Mouse (Mus musculus) CH12.LX (cell line): Measurements from ENCODE around the gene Tsks. TPM values are rescaled to one million over a fixed set of nuclear protein-coding genes. Genes with fewer than 3 reads are reported as not detected.

Experiments
- DNase-seq: peaks from one replicate; pipeline ENCODE4 v3.0.0-alpha.2; 2013; ENCODE audit errors: extremely low read depth
- H3K27ac ChIP-seq: 2 replicates; pipeline ENCODE4 v1.5.1; 2012; ENCODE audit warnings: low read depth, mild to moderate bottlenecking, control low read depth, moderate library complexity; ENCODE audit not compliant: insufficient read depth
- H3K27me3 ChIP-seq: replicated peaks from 2 replicates; pipeline ENCODE3; 2012; ENCODE audit warnings: inconsistent platforms
- H3K36me3 ChIP-seq, 2 experiments: replicated peaks in 1 of 2; 2 replicates each; pipeline versions ENCODE3 to v1.6.1; 2012; ENCODE audit warnings: inconsistent platforms in 1 of 2, low read length in 1 of 2, mild to moderate bottlenecking in 1 of 2, mixed read lengths in 1 of 2, moderate library complexity in 1 of 2; ENCODE audit not compliant: control insufficient read depth in 1 of 2, insufficient read depth in 1 of 2
- H3K4me1 ChIP-seq, 2 experiments: 2 replicates each; pipeline ENCODE4 v1.6.1; 2012; ENCODE audit warnings: inconsistent platforms in 1 of 2, moderate library complexity in 1 of 2; ENCODE audit not compliant: insufficient read depth in 2 of 2, control insufficient read depth in 1 of 2
- H3K4me2 ChIP-seq: 2 replicates; pipeline ENCODE4 v1.6.1; 2012; ENCODE audit warnings: low read depth, mild to moderate bottlenecking, control low read depth; ENCODE audit not compliant: poor library complexity, insufficient read depth, severe bottlenecking
- H3K4me3 ChIP-seq, 3 experiments: fragments of 150-350 bp in 1 of 3; sonication (generic) in 1 of 3; replicated peaks in 1 of 3; 2 replicates each; pipeline versions ENCODE3 to v1.5.1; 2011 to 2012; ENCODE audit warnings: low read depth in 2 of 3, low read length in 2 of 3, mild to moderate bottlenecking in 2 of 3, moderate library complexity in 2 of 3, control low read depth in 1 of 3, improper control_type of control experiment in 1 of 3, inconsistent platforms in 1 of 3, mixed read lengths in 1 of 3; ENCODE audit not compliant: poor library complexity in 1 of 3
- H3K79me2 ChIP-seq: replicated peaks from 2 replicates; pipeline ENCODE4 v1.6.1; 2012; ENCODE audit warnings: mild to moderate bottlenecking, moderate library complexity; ENCODE audit not compliant: control insufficient read depth, poor library complexity, insufficient read depth, severe bottlenecking; ENCODE audit errors: extremely low read depth
- H3K9ac ChIP-seq: 2 replicates; pipeline ENCODE4 v1.6.1; 2012; ENCODE audit warnings: low read depth, mild to moderate bottlenecking, control low read depth, moderate library complexity; ENCODE audit not compliant: insufficient read depth
- H3K9me3 ChIP-seq: replicated peaks from 2 replicates; pipeline ENCODE3; 2012; ENCODE audit warnings: low read length, inconsistent platforms, mixed read lengths
- CHD1 ChIP-seq: IDR thresholded peaks from 2 replicates; pipeline ENCODE4 v1.6.1; 2012; ENCODE audit warnings: low read depth, low read length, improper control_type of control experiment, inconsistent platforms
- CHD2 ChIP-seq: IDR thresholded peaks from 2 replicates; pipeline ENCODE4 v1.6.1; 2011; ENCODE audit warnings: low read length, improper control_type of control experiment
- CTCF ChIP-seq, 2 experiments: IDR thresholded peaks in 1 of 2; conservative IDR thresholded peaks in 1 of 2; 2 replicates each; pipeline ENCODE4 v1.5.1; 2011 to 2012; ENCODE audit warnings: low read depth in 2 of 2, low read length in 2 of 2, improper control_type of control experiment in 1 of 2, inconsistent platforms in 1 of 2, mild to moderate bottlenecking in 1 of 2, moderate library complexity in 1 of 2
- E2F4 ChIP-seq: IDR thresholded peaks from 2 replicates; pipeline ENCODE4 v1.6.1; 2011; ENCODE audit warnings: low read depth, low read length, improper control_type of control experiment; ENCODE audit not compliant: insufficient replicate concordance
- ELF1 ChIP-seq: IDR thresholded peaks from 2 replicates; pipeline ENCODE4 v1.6.1; 2014; ENCODE audit warnings: low read depth, mild to moderate bottlenecking, inconsistent platforms, low read length, improper control_type of control experiment
- HCFC1 ChIP-seq: IDR thresholded peaks from 2 replicates; pipeline ENCODE4 v1.6.1; 2012; ENCODE audit warnings: low read depth, mild to moderate bottlenecking, inconsistent platforms, low read length, improper control_type of control experiment
- MYC ChIP-seq: IDR thresholded peaks from 2 replicates; pipeline ENCODE4 v1.6.1; 2011; ENCODE audit warnings: low read depth, mild to moderate bottlenecking, improper control_type of control experiment, low read length
- POLR2A ChIP-seq: IDR thresholded peaks from 2 replicates; pipeline ENCODE4 v1.6.1; 2011; ENCODE audit warnings: low read depth, mild to moderate bottlenecking, improper control_type of control experiment, low read length
- POLR2AphosphoS2 ChIP-seq: IDR thresholded peaks from 2 replicates; pipeline ENCODE4 v1.6.1; 2011; ENCODE audit warnings: low read depth, low read length, improper control_type of control experiment
- RAD21 ChIP-seq: IDR thresholded peaks from 2 replicates; pipeline ENCODE4 v1.6.1; 2011; ENCODE audit warnings: low read depth, mild to moderate bottlenecking, low read length, improper control_type of control experiment, moderate library complexity
- RCOR1 ChIP-seq: conservative IDR thresholded peaks from 2 replicates; pipeline ENCODE4 v1.6.1; 2012; ENCODE audit warnings: low read depth, mild to moderate bottlenecking, inconsistent platforms, low read length, improper control_type of control experiment
- SMC3 ChIP-seq: IDR thresholded peaks from 2 replicates; pipeline ENCODE4 v1.6.1; 2011; ENCODE audit warnings: low read depth, low read length, improper control_type of control experiment
- TCF12 ChIP-seq: IDR thresholded peaks from 2 replicates; pipeline ENCODE4 v1.6.1; 2014; ENCODE audit warnings: low read depth, mild to moderate bottlenecking, inconsistent platforms, low read length, improper control_type of control experiment
- UBTF ChIP-seq: IDR thresholded peaks from 2 replicates; pipeline ENCODE4 v1.6.1; 2012; ENCODE audit warnings: low read depth, mild to moderate bottlenecking, inconsistent platforms, low read length, improper control_type of control experiment, moderate library complexity
- USF2 ChIP-seq: conservative IDR thresholded peaks from 2 replicates; pipeline ENCODE4 v1.6.1; 2011; ENCODE audit warnings: low read depth, low read length, improper control_type of control experiment
- ZMIZ1 ChIP-seq: IDR thresholded peaks from 2 replicates; pipeline ENCODE4 v1.6.1; 2012; ENCODE audit warnings: low read depth, mild to moderate bottlenecking, inconsistent platforms, low read length, improper control_type of control experiment
- dilution Hi-C: fragments of 300-500 bp; cut with MboI; formaldehyde crosslinking; loops from 2 replicates; pipeline ENCODE4 v1.14.3; 2020; ENCODE audit warnings: low sequenced_read_pairs; ENCODE audit not compliant: extremely low pct_unique_long_range_greater_than_20kb, extremely low pct_ligation_motif_present
- in situ Hi-C: fragments of 300-500 bp; cut with MboI; formaldehyde crosslinking; loops from 3 replicates; pipeline ENCODE4 v1.14.3; 2019; ENCODE audit warnings: low sequenced_read_pairs, low pct_ligation_motif_present, low pct_unique_long_range_greater_than_20kb, mixed read lengths
- polyA plus RNA-seq: library from polyadenylated mRNA; unstranded; fragments of >175 nt; gene quantifications from 2 replicates; pipeline ENCODE4 v1.2.1, GENCODE M21; 2012; ENCODE audit warnings: low read depth; ENCODE audit not compliant: insufficient read length
- total RNA-seq, 2 experiments: library from RNA; depleted of rRNA; stranded (reverse); fragments of 300-350 nt in 1 of 2; fragments of >200 nt in 1 of 2; gene quantifications; 2 replicates each; pipeline ENCODE4 v1.2.3; 2012 to 2014

The Tsks gene
- total and polyA plus RNA-seq, 3 experiments: not detected

DNA sequence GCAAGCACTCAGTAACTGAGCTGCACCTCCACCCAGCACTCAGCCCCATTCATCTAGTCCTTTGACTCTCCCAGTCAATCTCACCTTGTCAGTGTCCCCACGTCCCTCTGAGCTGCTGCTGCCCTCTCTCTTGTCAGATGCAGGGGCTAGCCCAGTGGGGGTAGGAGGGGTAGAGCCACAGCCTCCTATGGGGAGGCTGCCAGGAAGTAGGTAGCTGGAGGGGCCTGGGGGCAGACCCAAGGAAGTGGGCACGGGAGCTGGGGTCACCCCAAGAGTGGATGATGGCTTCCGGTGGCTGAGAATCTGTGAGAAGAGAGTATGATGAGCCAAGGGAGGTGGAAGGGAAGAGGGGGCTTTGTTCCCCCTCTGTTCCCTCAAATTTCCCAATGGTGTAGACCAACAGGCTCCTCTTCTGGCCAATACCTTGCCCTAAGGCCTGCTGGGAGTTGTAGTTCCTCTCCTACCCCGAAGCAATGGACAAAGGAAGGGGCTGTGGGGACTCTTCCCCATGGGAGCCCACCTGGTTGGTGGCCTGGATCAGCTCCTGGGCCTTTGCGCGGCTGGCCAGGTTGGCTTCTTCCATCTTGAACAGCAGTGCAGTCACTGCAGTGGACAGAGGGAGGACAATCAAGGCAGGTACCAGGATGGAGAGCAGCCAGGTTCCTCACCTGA lies 62.5 kb downstream of the Tsks start:
- dilution Hi-C loops (no loop called here), in situ Hi-C loops (no loop called here)
- DNase-seq: no peak
- Histone ChIP-seq H3K4me3 (no peak overlapping the region), H3K9ac (no peak overlapping the region), H3K4me1 (peaks cover 0 to 3% of the 10 kb centered on the region in 2 experiments; a peak in 1 of 4 replicates), H3K9me3 (no peaks in the 10 kb centered on the region), H3K36me3 (peaks cover 92 to 96% of the 10 kb centered on the region in 2 experiments), H3K4me2 (no peak overlapping the region), H3K27me3 (no peaks in the 10 kb centered on the region), H3K27ac (no peak overlapping the region), H3K79me2 (0 out of 2 replicates have a peak, but pooled peaks cover 5% of the 10 kb centered on the region)
- TF ChIP-seq HCFC1 (peak; percentile 58), CHD1 (no peak)

DNA sequence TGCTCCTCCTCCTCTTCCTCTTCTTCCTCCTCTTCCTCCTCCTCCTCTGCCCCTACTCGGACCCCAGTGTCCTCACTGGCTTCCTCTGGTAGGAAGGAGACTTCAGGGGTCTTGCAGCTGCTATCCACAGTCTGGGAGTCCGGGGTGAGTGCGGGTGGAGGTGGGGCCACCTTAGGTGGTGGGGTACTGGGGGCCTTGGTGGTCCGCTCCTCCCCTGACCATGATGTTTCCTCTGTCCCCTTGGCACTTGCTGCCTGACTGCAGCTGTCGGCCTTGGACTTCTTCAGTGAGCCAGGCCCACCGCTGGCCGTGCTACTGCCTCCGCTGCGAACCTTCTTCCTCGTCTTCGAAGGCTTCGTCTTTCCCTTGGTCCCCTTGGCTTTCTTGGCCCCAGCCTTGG lies 63.5 kb downstream of the Tsks start:
- Histone ChIP-seq H3K4me2 (no peak overlapping the region), H3K36me3 (peaks cover 88 to 94% of the 10 kb centered on the region in 2 experiments), H3K4me3 (no peak overlapping the region), H3K27ac (no peak overlapping the region), H3K9ac (no peak overlapping the region), H3K79me2 (0 out of 2 replicates have a peak, but pooled peaks cover 5% of the 10 kb centered on the region), H3K4me1 (no peaks in the 10 kb centered on the region; a peak in 1 of 4 replicates), H3K27me3 (no peaks in the 10 kb centered on the region), H3K9me3 (no peaks in the 10 kb centered on the region)
- in situ Hi-C loops (no loop called here), dilution Hi-C loops (no loop called here)
- TF ChIP-seq SMC3: no peak
- TF ChIP-seq HCFC1: no peak
- TF ChIP-seq ELF1: no peak
- no peak for TF ChIP-seq POLR2AphosphoS2
- no peak for TF ChIP-seq CTCF (conservative IDR thresholded peaks at IDR 0.05 in 1 of 2, IDR thresholded peaks at IDR 0.05 in 1 of 2; ENCODE audit: low read depth in 2 of 2, low read length in 2 of 2)
- TF ChIP-seq UBTF: no peak
- no peak for TF ChIP-seq MYC
- no peak for TF ChIP-seq USF2
- TF ChIP-seq E2F4: no peak
- no peak for TF ChIP-seq POLR2A
- TF ChIP-seq ZMIZ1: no peak
- TF ChIP-seq RAD21: no peak
- no peak for DNase-seq

DNA sequence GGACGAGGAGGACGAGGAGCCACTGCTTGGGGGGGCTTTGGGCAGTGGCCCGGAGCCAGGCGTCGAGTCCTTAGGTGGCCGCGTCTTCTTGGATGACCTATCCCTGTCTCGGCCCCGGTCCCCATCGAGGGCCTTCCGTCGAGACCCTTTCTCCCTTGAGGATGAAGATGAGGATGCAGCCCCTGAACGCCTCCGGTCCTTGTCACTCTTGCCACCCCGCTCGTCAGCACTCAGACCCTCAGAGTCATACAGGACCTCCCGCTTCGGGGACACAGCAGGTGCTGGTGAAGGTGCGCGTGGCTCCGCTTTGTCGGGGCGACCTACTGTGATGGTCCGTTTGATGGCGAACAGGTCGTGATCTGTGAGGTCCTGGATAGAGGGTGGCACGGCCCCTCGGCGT lies 64.1 kb downstream of the Tsks start:
- Histone ChIP-seq H3K36me3 (peaks cover 88 to 94% of the 10 kb centered on the region in 2 experiments), H3K4me2 (no peak overlapping the region), H3K27ac (no peak overlapping the region), H3K4me1 (no peaks in the 10 kb centered on the region; a peak in 1 of 4 replicates), H3K4me3 (no peak overlapping the region), H3K27me3 (no peaks in the 10 kb centered on the region), H3K9ac (no peak overlapping the region), H3K79me2 (no peaks in the 10 kb centered on the region), H3K9me3 (no peaks in the 10 kb centered on the region)
- no peak for TF ChIP-seq CHD2
- TF ChIP-seq USF2: no peak
- no peak for TF ChIP-seq E2F4
- TF ChIP-seq TCF12: no peak
- no peak for TF ChIP-seq RCOR1
- in situ Hi-C loops: no loop called here
- dilution Hi-C loops: no loop called here
- DNase-seq: no peak
